Mouse (Mus musculus): ENCODE measurements around the gene Ttc39b. TPM values are rescaled to one million over a fixed set of nuclear protein-coding genes. Genes with fewer than 3 reads are reported as not detected.

The Ttc39b gene
- polyA plus RNA-seq, 1 experiment from 2014 or later = 2.1 TPM

- ATAC-seq (ENCODE audit: extremely low read depth, insufficient number of reproducible peaks, low FRiP score, low TSS enrichment) = no peak
- H3K27ac ChIP-seq (replicated peaks) = no peak overlapping the region
- H3K36me3 ChIP-seq = no peaks in the 10 kb centered on the region
- H3K4me2 ChIP-seq = no peak overlapping the region
- H3K9ac ChIP-seq = no peak overlapping the region
- H3K27me3 ChIP-seq (replicated peaks) = no peaks in the 10 kb centered on the region
- 65% methylated on average over 10 of the region's 10 CpGs for WGBS
- H3K4me1 ChIP-seq = no peaks in the 10 kb centered on the region
- no peak overlapping the region for H3K4me3 ChIP-seq
- H3K9me3 ChIP-seq = no peaks in the 10 kb centered on the region
These were observed 117.1 kb downstream of the Ttc39b start for GRCm38 (mm10) chr4:83206803-83207586.

- no peak for ATAC-seq (ENCODE audit: extremely low read depth, insufficient number of reproducible peaks, low FRiP score, low TSS enrichment)
- no peak overlapping the region for H3K4me3 ChIP-seq
- WGBS = 74% methylated on average over 2 of the region's 2 CpGs
These were observed 117.6 kb downstream of the Ttc39b start for GRCm38 (mm10) chr4:83206416-83206802.

GRCm38 (mm10) chr4:83199391-83199790 lies 124.7 kb downstream of the Ttc39b start:
- no peaks in the 10 kb centered on the region for H3K9me3 ChIP-seq
- H3K9ac ChIP-seq = no peak overlapping the region
- no peak overlapping the region for H3K4me3 ChIP-seq
- H3K4me2 ChIP-seq = no peak overlapping the region
- H3K4me1 ChIP-seq = no peaks in the 10 kb centered on the region
- no peaks in the 10 kb centered on the region for H3K27me3 ChIP-seq (replicated peaks)
- no peaks in the 10 kb centered on the region for H3K36me3 ChIP-seq
- no peak overlapping the region for H3K27ac ChIP-seq (replicated peaks)
- WGBS = 75% methylated on average over 8 of the region's 8 CpGs
- ATAC-seq (ENCODE audit: extremely low read depth, insufficient number of reproducible peaks, low FRiP score, low TSS enrichment) = no peak

More at GRCm38 (mm10) chr4:83206416-83206802, 117.6 kb downstream of the Ttc39b start:
- no peak overlapping the region for H3K27ac ChIP-seq (replicated peaks)
- H3K9ac ChIP-seq = no peak overlapping the region
- H3K9me3 ChIP-seq = no peaks in the 10 kb centered on the region
- no peaks in the 10 kb centered on the region for H3K27me3 ChIP-seq (replicated peaks)
- H3K4me1 ChIP-seq = no peaks in the 10 kb centered on the region
- no peaks in the 10 kb centered on the region for H3K36me3 ChIP-seq
- no peak overlapping the region for H3K4me2 ChIP-seq

- Histone ChIP-seq H3K4me1 (no peaks in the 10 kb centered on the region), H3K27me3 (replicated peaks) (no peaks in the 10 kb centered on the region), H3K36me3 (no peaks in the 10 kb centered on the region), H3K4me2 (no peak overlapping the region), H3K4me3 (no peak overlapping the region), H3K9ac (no peak overlapping the region), H3K9me3 (no peaks in the 10 kb centered on the region), H3K27ac (replicated peaks) (no peak overlapping the region)
- WGBS = 72% methylated on average over 3 of the region's 3 CpGs
- ATAC-seq (ENCODE audit: extremely low read depth, insufficient number of reproducible peaks, low FRiP score, low TSS enrichment) = no peak
These were observed 125.9 kb downstream of the Ttc39b start for GRCm38 (mm10) chr4:83198123-83198522.

- Histone ChIP-seq H3K27me3 (replicated peaks) (no peaks in the 10 kb centered on the region), H3K27ac (replicated peaks) (no peak overlapping the region), H3K4me2 (no peak overlapping the region), H3K9me3 (no peaks in the 10 kb centered on the region), H3K9ac (no peak overlapping the region), H3K36me3 (no peaks in the 10 kb centered on the region), H3K4me1 (no peaks in the 10 kb centered on the region), H3K4me3 (no peak overlapping the region)
- 78% methylated on average over 2 of the region's 2 CpGs for WGBS
- ATAC-seq (ENCODE audit: extremely low read depth, insufficient number of reproducible peaks, low FRiP score, low TSS enrichment) = no peak
These were observed 134.3 kb downstream of the Ttc39b start for GRCm38 (mm10) chr4:83189736-83190135.

- no peak overlapping the region for H3K27ac ChIP-seq (replicated peaks)
- peaks cover 9% of the 10 kb centered on the region for H3K4me1 ChIP-seq
- no peak overlapping the region for H3K9ac ChIP-seq
- no peak overlapping the region for H3K4me2 ChIP-seq
- no peaks in the 10 kb centered on the region for H3K9me3 ChIP-seq
- WGBS = 59% methylated on average over 1 of the region's 1 CpGs
- H3K36me3 ChIP-seq = no peaks in the 10 kb centered on the region
- H3K4me3 ChIP-seq = no peak overlapping the region
- no peak for ATAC-seq (ENCODE audit: extremely low read depth, insufficient number of reproducible peaks, low FRiP score, low TSS enrichment)
- H3K27me3 ChIP-seq (replicated peaks) = no peaks in the 10 kb centered on the region
These were observed 136.7 kb downstream of the Ttc39b start for GRCm38 (mm10) chr4:83187324-83187723.

GRCm38 (mm10) chr4:83186448-83186847 lies 137.6 kb downstream of the Ttc39b start:
- ATAC-seq (ENCODE audit: extremely low read depth, insufficient number of reproducible peaks, low FRiP score, low TSS enrichment) = no peak
- no peaks in the 10 kb centered on the region for H3K27me3 ChIP-seq (replicated peaks)
- WGBS = 32% methylated on average over 6 of the region's 6 CpGs
- no peak overlapping the region for H3K9ac ChIP-seq
- H3K4me1 ChIP-seq = peaks cover 12% of the 10 kb centered on the region
- H3K9me3 ChIP-seq = no peaks in the 10 kb centered on the region
- no peaks in the 10 kb centered on the region for H3K36me3 ChIP-seq
- H3K4me2 ChIP-seq = no peak overlapping the region
- H3K27ac ChIP-seq (replicated peaks) = no peak overlapping the region
- no peak overlapping the region for H3K4me3 ChIP-seq

- H3K4me1 ChIP-seq = peaks cover 12% of the 10 kb centered on the region
- no peaks in the 10 kb centered on the region for H3K36me3 ChIP-seq
- no peak overlapping the region for H3K27ac ChIP-seq (replicated peaks)
- no peaks in the 10 kb centered on the region for H3K27me3 ChIP-seq (replicated peaks)
- no peak overlapping the region for H3K4me3 ChIP-seq
- no peak overlapping the region for H3K9ac ChIP-seq
- no peaks in the 10 kb centered on the region for H3K9me3 ChIP-seq
- ATAC-seq (ENCODE audit: extremely low read depth, insufficient number of reproducible peaks, low FRiP score, low TSS enrichment) = no peak
- 36% methylated on average over 9 of the region's 9 CpGs for WGBS
- H3K4me2 ChIP-seq = no peak overlapping the region
These were observed 140.6 kb downstream of the Ttc39b start for GRCm38 (mm10) chr4:83183288-83183930.

GRCm38 (mm10) chr4:83182178-83183068 lies 141.6 kb downstream of the Ttc39b start:
- Histone ChIP-seq H3K9me3 (no peaks in the 10 kb centered on the region), H3K4me3 (no peak overlapping the region), H3K27me3 (replicated peaks) (no peaks in the 10 kb centered on the region), H3K4me2 (no peak overlapping the region), H3K4me1 (peaks cover 12% of the 10 kb centered on the region), H3K36me3 (no peaks in the 10 kb centered on the region), H3K27ac (replicated peaks) (no peak overlapping the region), H3K9ac (no peak overlapping the region)
- ATAC-seq (ENCODE audit: extremely low read depth, insufficient number of reproducible peaks, low FRiP score, low TSS enrichment) = no peak
- WGBS = 52% methylated on average over 8 of the region's 8 CpGs

GRCm38 (mm10) chr4:83177471-83177870 lies 146.6 kb downstream of the Ttc39b start:
- no peak for ATAC-seq (ENCODE audit: extremely low read depth, insufficient number of reproducible peaks, low FRiP score, low TSS enrichment)
- no peak overlapping the region for H3K4me3 ChIP-seq
- WGBS = 88% methylated on average over 2 of the region's 2 CpGs

GRCm38 (mm10) chr4:83174946-83175345 lies 149.1 kb downstream of the Ttc39b start:
- Histone ChIP-seq H3K4me3 (no peak overlapping the region), H3K4me2 (no peak overlapping the region), H3K27ac (replicated peaks) (no peak overlapping the region), H3K4me1 (peaks cover 12% of the 10 kb centered on the region), H3K36me3 (no peaks in the 10 kb centered on the region), H3K9me3 (no peaks in the 10 kb centered on the region), H3K27me3 (replicated peaks) (no peaks in the 10 kb centered on the region), H3K9ac (no peak overlapping the region)
- 51% methylated on average over 8 of the region's 8 CpGs for WGBS
- ATAC-seq (ENCODE audit: extremely low read depth, insufficient number of reproducible peaks, low FRiP score, low TSS enrichment) = no peak

More at GRCm38 (mm10) chr4:83177471-83177870, 146.6 kb downstream of the Ttc39b start:
- H3K4me2 ChIP-seq = no peak overlapping the region
- no peaks in the 10 kb centered on the region for H3K36me3 ChIP-seq
- no peaks in the 10 kb centered on the region for H3K9me3 ChIP-seq
- peaks cover 16% of the 10 kb centered on the region for H3K4me1 ChIP-seq
- no peak overlapping the region for H3K27ac ChIP-seq (replicated peaks)
- no peak overlapping the region for H3K9ac ChIP-seq
- H3K27me3 ChIP-seq (replicated peaks) = no peaks in the 10 kb centered on the region

Measured in heart, embryonic 13.5 days (tissue).